Mouse (Mus musculus) kidney, adult 10 weeks (tissue): ENCODE measurements around the gene Psmc2. TPM values are rescaled to one million over a fixed set of nuclear protein-coding genes. Genes with fewer than 3 reads are reported as not detected.

ENCODE experiments used
- polyA plus RNA-seq: library from polyadenylated mRNA; stranded (reverse); fragments of 350-450 nt; fragmentation: Illumina TruSeq; extraction: RNeasy Lipid Tissue Mini Kit (QIAGEN cat#74804); gene quantifications from one replicate; pipeline ENCODE4 v1.2.3, GENCODE M21; 2014; ENCODE audit warnings: low read depth, low replicate concordance

Psmc2 gene
- 82.1 TPM for polyA plus RNA-seq

DNA sequence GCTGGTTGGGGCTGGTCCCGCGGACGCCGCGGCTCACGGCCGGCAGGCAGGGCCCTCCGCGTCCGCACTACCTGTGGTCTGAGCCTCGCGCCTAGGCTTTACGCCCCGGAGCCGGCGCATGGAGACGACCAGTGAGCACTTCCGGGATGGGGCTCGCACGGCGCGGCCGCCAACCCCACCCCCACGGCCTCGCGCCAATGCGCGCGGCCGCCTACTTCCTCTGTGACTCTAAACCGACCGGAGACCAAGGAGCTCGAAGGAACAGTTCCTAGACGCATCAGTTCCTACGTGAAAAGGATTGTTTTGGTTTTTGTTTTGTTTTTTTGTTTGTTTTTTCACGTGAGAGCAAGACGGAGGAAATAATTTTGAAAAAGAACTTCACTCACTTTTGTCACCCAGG lies at the start of gene Psmc2, which contains the start of gene Dnajc2:
TSS of gene Psmc2 (plus strand) at position 231 of the 400 bp plus-strand sequence.
TSS of gene Dnajc2 (minus strand) at position 199 of the 400 bp plus-strand sequence.

DNA sequence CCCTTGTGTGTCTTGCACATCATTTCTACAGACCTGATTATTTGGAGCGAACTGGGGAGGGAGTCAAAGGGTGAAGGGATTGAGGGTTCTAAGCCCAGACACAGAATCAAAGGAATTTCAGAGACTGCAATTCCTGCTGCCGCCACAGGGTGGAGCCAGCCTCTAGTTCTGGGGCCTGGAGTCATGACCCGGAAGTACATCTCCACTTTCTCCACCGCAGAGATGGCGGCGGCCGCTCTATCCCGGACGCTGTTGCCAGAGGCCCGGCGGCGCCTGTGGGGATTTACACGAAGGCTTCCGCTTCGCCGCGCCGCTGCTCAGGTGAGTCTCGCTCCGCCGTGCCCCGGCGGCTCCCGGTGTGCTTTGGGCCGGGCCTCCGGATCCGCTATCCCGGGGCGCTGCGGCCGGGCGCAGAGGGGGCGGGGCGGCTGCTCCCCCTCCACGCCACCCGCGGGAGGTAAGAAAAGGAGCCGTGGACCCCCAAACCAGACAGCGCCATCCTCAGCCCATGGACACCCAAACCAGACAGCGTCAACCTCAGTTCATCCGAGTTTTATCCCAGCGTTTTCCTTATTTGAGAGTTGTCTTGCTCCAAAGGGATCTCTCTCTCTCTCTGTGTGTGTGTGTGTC lies 48.0 kb upstream of the Psmc2 start, which contains the start of gene Pmpcb:
TSS of gene Pmpcb (plus strand) at position 186 of the 630 bp plus-strand sequence.

Other genes with a start within 250 kb of the Psmc2 start
- gene Lrrc17, start 241.7 kb upstream of the Psmc2 start, polyA plus RNA-seq: 0.93 TPM
- gene Fbxl13, start 139.6 kb upstream of the Psmc2 start, polyA plus RNA-seq: not detected
- 45.9 TPM for gene Armc10, start 139.5 kb upstream of the Psmc2 start, polyA plus RNA-seq
- 13.5 TPM for gene Napepld, start 83.9 kb upstream of the Psmc2 start, polyA plus RNA-seq
- 914 TPM for gene Pmpcb, start 48.1 kb upstream of the Psmc2 start, polyA plus RNA-seq
- 93.1 TPM for gene Dnajc2, start within 50 bp of the Psmc2 start, polyA plus RNA-seq
- gene Slc26a5, start 80.3 kb downstream of the Psmc2 start, polyA plus RNA-seq: not detected